Mouse (Mus musculus) embryonic facial prominence, embryonic 10.5 days (tissue): ENCODE measurements around the gene Ada. TPM values are rescaled to one million over a fixed set of nuclear protein-coding genes. Genes with fewer than 3 reads are reported as not detected.

ENCODE experiments used
- DNase-seq: peaks from one replicate; pipeline ENCODE4 v3.0.0-alpha.2; 2017; ENCODE audit warnings: low spot score
- H3K27ac ChIP-seq: fragments of 300-500 bp; sonication (generic); replicated peaks from 2 replicates; pipeline ENCODE4 v1.5.1; 2016; ENCODE audit warnings: mild to moderate bottlenecking
- H3K27me3 ChIP-seq: fragments of 300-500 bp; sonication (generic); replicated peaks from 2 replicates; pipeline ENCODE4 v1.6.1; 2016; ENCODE audit warnings: low read depth, mild to moderate bottlenecking; ENCODE audit not compliant: poor library complexity, severe bottlenecking
- H3K36me3 ChIP-seq: fragments of 300-500 bp; sonication (generic); replicated peaks from 2 replicates; pipeline ENCODE4 v1.6.1; 2016; ENCODE audit warnings: mild to moderate bottlenecking, moderate library complexity
- H3K4me1 ChIP-seq: fragments of 300-500 bp; sonication (generic); 2 replicates; pipeline ENCODE4 v1.6.1; 2016
- H3K4me3 ChIP-seq: fragments of 300-500 bp; sonication (generic); 2 replicates; pipeline ENCODE4 v1.5.1; 2016; ENCODE audit warnings: mild to moderate bottlenecking, moderate library complexity
- H3K9me3 ChIP-seq: fragments of 300-500 bp; sonication (generic); 2 replicates; pipeline ENCODE4 v1.6.1; 2016; ENCODE audit warnings: mild to moderate bottlenecking
- WGBS: fragments of 180-500 bp; shearing (Covaris S2); methylation state at CpG from one replicate; pipeline ENCODE4 v1.1.7; 2016; 5-methylcytosine and 5-hydroxymethylcytosine counted together
- polyA plus RNA-seq: library from polyadenylated mRNA; unstranded; fragments of >200 nt; fragmentation: Nextera tagmentation; extraction: Ambion mirVana; gene quantifications from 2 replicates; pipeline ENCODE4 v1.2.1, GENCODE M21; 2016

Ada gene
- polyA plus RNA-seq: 9.7 and 11.1 TPM in 2 replicates

DNA sequence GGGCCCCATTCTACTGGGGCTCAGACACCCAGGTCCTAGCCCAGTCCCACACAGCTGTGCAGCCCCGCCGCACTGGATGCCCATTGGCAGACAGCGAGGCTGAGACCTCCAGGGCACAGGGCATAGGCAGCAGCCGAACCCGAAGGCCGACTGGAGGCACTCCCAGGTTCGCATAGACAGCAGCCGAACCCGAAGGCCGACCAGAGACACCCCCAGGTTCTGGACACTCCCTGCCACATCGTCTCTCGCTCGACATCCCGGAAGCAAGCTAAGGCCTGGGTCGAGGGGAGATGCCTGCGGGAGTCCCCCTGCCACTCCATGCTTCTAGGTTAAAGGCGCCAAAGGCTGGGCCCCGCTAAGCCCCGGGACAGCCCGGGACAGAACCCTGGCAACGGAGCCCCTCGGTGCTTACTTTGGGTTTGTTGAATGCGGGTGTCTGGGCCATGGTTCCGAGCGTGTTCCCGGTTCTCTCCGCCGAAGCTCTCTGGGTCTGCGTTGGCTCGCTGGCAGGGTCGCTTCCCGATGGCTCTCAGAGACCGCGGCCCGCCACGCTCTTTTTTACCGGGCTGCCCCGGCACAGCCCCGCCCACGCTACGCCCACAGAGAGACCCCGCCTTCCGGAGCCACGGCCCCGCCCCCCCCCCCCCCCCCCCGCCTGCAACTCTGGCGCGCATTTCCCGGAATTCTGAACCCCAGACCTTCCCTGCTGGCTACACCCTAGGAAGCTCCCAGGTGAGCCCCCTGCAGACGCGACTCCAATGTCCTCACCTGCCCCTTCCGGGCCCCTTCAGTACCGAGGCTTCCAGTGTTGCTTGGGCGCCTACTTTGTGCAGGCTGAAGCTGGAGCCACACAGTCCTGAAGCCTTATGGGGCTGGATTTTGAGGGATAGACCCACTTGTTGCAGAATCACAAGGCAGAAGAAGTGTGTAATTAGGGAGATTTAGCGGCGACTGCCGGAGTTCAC lies at the start of gene Ada:
Ada (minus strand) TSS at position 593 of the 965 bp plus-strand sequence.
- H3K27me3 ChIP-seq: peaks cover 59% of the 10 kb centered on the region
- DNase-seq: peak; percentile 84
- peaks cover 33% of the 10 kb centered on the region for H3K4me1 ChIP-seq
- peak within 1 kb of the TSS; percentile 76 for H3K27ac ChIP-seq
- peak within 1 kb of the TSS; percentile 75 for H3K4me3 ChIP-seq
- WGBS: under 1% methylated on average over 57 of the region's 57 CpGs
- no peaks in the 10 kb centered on the region for H3K36me3 ChIP-seq
- H3K9me3 ChIP-seq: no peaks in the 10 kb centered on the region

DNA sequence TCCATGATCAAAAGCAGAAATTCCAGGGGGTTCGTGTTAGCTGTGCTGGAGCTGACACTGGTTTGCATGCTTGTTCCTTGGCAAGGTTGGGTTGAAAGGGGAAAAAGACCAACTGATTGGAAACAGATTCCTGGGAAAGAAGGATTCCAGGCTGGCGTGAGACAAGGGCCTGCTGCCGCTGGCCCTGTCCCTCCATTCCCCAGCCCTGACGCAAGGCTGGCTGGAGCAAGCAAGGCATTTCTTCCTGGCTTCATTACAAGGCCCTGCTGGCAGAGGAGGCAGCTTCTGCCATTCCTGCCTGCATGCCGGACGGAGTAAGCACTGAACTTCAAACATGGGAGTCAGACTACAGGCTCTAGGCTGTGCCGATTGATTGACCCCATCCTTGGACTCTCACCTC lies 48.4 kb upstream of the Ada start:
- Histone ChIP-seq H3K27ac (no peak overlapping the region), H3K4me1 (peaks cover 10% of the 10 kb centered on the region; the same call in 1 of the 2 replicates), H3K4me3 (no peak overlapping the region), H3K27me3 (no peaks in the 10 kb centered on the region), H3K36me3 (no peaks in the 10 kb centered on the region), H3K9me3 (no peaks in the 10 kb centered on the region; the same call in 1 of the 2 replicates)
- DNase-seq: peak; percentile 19
- WGBS: 60% methylated on average over 7 of the region's 7 CpGs

DNA sequence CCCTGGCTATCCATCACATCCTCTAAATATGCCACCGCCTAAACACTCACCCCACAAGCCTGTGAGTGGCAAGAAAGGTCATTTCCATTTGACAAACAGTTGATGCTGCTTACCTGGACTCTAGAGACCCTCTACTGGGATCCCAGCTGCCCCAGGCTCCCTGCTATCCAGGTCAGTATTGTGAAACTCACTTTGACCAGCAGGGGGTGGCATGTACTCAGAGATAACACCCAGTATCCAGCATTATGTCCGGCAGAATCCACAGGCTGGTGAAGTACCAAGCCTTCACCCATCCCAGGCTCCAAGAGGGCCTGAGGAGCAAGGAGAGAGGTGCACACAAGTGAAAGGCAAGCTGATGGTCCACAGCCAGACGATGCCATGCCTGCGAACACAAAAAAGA lies 38.4 kb upstream of the Ada start:
- 78% methylated on average over 4 of the region's 4 CpGs for WGBS
- no peaks in the 10 kb centered on the region for H3K9me3 ChIP-seq
- no peak overlapping the region for H3K4me3 ChIP-seq
- no peaks in the 10 kb centered on the region for H3K36me3 ChIP-seq
- no peak overlapping the region for H3K27ac ChIP-seq
- peak; percentile 56 for DNase-seq
- no peaks in the 10 kb centered on the region for H3K27me3 ChIP-seq
- no peaks in the 10 kb centered on the region for H3K4me1 ChIP-seq

DNA sequence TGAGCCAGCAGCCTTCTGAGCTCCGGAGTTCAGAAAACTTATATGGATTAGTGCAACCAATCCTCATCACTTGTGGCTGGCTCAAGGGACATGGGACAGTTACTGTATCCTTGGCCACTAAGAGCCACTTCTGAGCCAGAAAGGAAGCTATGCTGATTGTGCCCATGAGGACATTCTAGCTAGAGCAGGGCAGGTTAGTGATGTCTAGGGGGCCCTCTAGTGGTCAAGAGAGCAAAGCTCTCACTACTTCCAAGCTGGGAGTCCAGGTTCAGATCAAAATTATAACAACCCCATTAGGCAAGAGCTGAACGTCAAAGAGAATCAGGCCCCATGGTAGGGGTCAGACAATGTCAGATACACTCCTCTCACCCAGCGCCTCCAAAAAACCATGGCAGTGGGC lies 37.7 kb upstream of the Ada start:
- H3K4me3 ChIP-seq: no peak overlapping the region
- 54% methylated on average over 3 of the region's 3 CpGs for WGBS

DNA sequence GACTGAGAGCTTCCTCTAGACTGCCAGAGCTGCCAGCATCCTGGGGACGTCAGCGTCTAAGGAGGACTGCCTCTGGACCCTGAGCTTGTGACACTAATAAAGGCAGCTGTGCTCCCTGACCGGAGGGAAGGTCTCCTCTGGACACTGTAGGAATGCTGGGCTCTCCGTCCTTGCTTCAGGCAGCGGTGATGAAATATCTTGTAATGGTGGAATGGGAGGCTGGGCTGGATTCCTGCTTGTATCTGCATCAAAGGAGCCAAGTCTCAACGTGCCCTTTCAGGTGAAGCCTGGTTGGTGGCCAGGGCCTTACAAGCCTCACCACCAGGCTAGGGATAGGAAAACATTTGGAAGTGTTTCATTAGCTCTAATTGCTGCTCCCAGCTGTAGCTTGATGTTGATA lies 37.0 kb upstream of the Ada start:
- Histone ChIP-seq H3K9me3 (no peaks in the 10 kb centered on the region), H3K4me1 (no peaks in the 10 kb centered on the region), H3K27ac (no peak overlapping the region), H3K36me3 (no peaks in the 10 kb centered on the region), H3K27me3 (no peaks in the 10 kb centered on the region), H3K4me3 (no peak overlapping the region)
- no peak for DNase-seq
- 88% methylated on average over 6 of the region's 6 CpGs for WGBS

More for the DNA sequence above, 37.7 kb upstream of the Ada start:
- H3K36me3 ChIP-seq: no peaks in the 10 kb centered on the region
- DNase-seq: peak; percentile 53
- H3K9me3 ChIP-seq: no peaks in the 10 kb centered on the region
- no peaks in the 10 kb centered on the region for H3K4me1 ChIP-seq
- no peak overlapping the region for H3K27ac ChIP-seq
- H3K27me3 ChIP-seq: no peaks in the 10 kb centered on the region

DNA sequence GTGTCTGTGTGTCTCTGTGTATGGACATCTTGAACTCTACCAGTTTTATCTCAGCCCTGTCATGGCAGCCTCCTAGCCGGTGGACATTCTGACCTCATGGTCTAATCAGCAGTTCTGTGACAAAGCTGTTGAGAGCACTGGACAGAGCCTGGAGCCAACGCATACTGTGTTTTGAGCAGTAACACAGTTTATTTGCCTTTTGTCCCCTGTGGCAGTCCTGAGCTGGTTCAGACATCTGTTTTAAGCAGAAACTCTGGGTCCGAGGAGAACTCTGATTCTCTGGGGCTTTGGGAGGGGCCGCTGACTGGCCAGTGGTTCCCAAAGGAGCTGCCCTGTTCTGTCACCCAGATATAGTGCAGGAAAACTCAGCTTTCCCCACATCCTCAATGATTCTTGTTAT lies 33.9 kb upstream of the Ada start:
- WGBS: 76% methylated on average over 4 of the region's 4 CpGs
- Histone ChIP-seq H3K27me3 (peaks cover 18% of the 10 kb centered on the region), H3K4me1 (no peaks in the 10 kb centered on the region)

DNA sequence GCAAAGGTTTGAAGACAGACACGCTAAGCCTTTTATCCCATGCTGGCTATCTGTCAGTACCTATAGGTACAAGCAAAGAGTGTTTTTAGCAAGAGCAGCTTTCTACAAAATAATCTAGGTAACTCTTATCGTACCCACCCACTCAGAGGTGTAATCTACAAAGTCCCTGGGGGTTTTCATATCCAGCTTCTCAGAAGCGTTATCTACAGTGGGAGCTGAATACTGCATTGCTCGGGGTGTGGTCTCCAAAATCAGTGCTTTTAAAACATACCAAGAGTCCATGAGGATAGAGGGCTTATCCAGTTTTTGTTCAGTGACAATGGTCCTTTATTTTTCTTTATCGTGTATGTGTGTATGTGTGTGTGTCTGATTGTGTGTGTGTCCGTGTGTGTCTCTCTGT lies 33.3 kb upstream of the Ada start:
- Histone ChIP-seq H3K36me3 (no peaks in the 10 kb centered on the region), H3K27ac (no peak overlapping the region), H3K9me3 (no peaks in the 10 kb centered on the region), H3K4me3 (no peak overlapping the region), H3K27me3 (peaks cover 23% of the 10 kb centered on the region), H3K4me1 (no peaks in the 10 kb centered on the region)
- 89% methylated on average over 6 of the region's 6 CpGs for WGBS
- DNase-seq: no peak

More for the DNA sequence above, 33.9 kb upstream of the Ada start:
- DNase-seq: no peak
- Histone ChIP-seq H3K27ac (no peak overlapping the region), H3K36me3 (no peaks in the 10 kb centered on the region), H3K9me3 (no peaks in the 10 kb centered on the region), H3K4me3 (no peak overlapping the region)

DNA sequence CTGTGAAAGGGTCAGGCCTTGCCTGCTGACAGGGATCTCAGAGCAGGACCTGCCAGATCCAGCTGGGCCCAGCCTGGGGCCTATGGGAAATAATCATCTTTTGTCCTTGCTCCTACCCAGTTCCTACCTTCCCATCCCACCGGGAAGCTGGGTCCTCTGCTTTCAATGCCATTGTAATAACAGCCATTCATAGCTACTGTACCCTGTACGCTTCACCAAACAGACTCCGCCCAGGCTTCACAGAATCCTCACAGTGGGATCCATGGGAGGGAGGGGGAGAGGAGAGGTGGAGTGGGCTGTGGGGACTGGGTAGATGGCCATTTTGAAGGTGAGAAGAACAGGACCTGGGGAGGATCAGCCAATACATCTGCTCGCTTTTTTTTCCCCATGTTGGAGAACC lies 28.9 kb upstream of the Ada start:
- Histone ChIP-seq H3K36me3 (no peaks in the 10 kb centered on the region), H3K27me3 (peaks cover 58% of the 10 kb centered on the region), H3K9me3 (no peaks in the 10 kb centered on the region), H3K4me1 (0 out of 2 replicates have a peak, but pooled peaks cover 3% of the 10 kb centered on the region), H3K4me3 (no peak overlapping the region), H3K27ac (no peak overlapping the region)
- WGBS: 64% methylated on average over 4 of the region's 4 CpGs
- DNase-seq: no peak

DNA sequence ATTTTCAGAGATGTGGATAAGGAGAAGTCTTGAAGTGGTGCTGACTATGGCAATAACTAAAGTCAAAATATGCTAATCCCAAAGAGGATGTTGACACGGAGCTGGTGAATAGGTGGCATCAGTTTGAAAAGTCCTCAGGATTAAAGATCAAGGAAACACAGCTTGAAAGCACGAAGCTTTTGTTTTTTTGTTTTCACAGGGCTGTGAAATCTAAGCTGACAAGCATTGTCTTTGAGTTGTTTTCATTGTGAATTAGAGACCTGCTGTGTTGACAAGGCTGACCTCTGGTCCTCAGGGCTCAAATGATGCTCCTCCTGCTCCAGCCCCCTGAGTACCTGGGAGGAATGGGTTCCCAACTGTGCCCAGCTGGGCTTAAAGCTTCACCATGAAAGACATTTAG lies 27.0 kb upstream of the Ada start:
- no peak overlapping the region for H3K4me3 ChIP-seq
- peaks cover 66% of the 10 kb centered on the region for H3K27me3 ChIP-seq
- DNase-seq: no peak
- no peak overlapping the region for H3K27ac ChIP-seq
- H3K36me3 ChIP-seq: no peaks in the 10 kb centered on the region
- no peaks in the 10 kb centered on the region for H3K9me3 ChIP-seq
- under 1% methylated on average over 2 of the region's 2 CpGs for WGBS
- H3K4me1 ChIP-seq: 0 out of 2 replicates have a peak, but pooled peaks cover 3% of the 10 kb centered on the region

DNA sequence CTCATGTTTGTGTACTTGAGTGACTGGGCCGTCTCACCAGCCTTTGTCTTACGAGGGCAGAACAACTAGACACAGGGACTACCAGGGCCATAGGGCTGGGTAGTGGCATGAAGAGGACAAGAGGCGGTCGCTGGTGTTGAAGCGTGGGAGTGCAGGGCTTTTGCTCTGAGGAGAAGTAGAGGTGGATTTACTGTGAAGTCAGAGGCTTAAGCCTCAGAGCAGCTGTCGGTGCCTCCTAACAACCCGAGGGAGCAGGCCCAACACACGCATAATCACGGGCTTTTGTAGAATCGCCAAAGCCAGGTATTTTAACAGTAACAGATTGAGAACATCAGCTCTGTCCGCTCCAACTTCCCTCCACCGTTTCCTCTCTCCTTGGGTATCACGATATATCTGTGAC lies 26.6 kb upstream of the Ada start:
- 16% methylated on average over 13 of the region's 13 CpGs for WGBS
- Histone ChIP-seq H3K4me1 (0 out of 2 replicates have a peak, but pooled peaks cover 3% of the 10 kb centered on the region), H3K9me3 (no peaks in the 10 kb centered on the region), H3K27me3 (peaks cover 68% of the 10 kb centered on the region), H3K36me3 (no peaks in the 10 kb centered on the region), H3K4me3 (no peak overlapping the region), H3K27ac (no peak overlapping the region)
- DNase-seq: no peak

DNA sequence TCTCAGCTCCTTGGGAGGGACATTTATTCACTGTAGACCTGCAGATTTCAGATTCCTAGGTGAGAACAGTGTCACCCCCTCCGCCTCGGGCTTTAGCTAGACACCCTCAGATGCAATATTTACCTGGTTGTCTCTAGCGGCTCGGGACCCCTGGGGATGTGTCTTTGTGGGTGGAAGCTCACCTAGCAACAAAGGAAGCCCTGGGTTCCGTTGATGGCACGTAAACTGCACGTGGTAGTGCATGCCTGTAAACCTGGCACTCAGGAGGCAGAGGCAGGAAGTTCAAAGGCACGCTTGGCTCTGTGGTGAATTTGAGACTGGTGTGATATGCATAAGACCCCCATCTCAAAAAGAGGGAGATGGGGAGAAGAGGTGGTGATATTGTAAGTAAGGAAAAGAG lies 20.7 kb upstream of the Ada start:
- no peaks in the 10 kb centered on the region for H3K9me3 ChIP-seq
- H3K27me3 ChIP-seq: peaks cover 31% of the 10 kb centered on the region
- 86% methylated on average over 8 of the region's 8 CpGs for WGBS
- no peak for DNase-seq
- H3K4me3 ChIP-seq: no peak overlapping the region
- H3K36me3 ChIP-seq: no peaks in the 10 kb centered on the region
- H3K27ac ChIP-seq: no peak overlapping the region
- no peaks in the 10 kb centered on the region for H3K4me1 ChIP-seq

DNA sequence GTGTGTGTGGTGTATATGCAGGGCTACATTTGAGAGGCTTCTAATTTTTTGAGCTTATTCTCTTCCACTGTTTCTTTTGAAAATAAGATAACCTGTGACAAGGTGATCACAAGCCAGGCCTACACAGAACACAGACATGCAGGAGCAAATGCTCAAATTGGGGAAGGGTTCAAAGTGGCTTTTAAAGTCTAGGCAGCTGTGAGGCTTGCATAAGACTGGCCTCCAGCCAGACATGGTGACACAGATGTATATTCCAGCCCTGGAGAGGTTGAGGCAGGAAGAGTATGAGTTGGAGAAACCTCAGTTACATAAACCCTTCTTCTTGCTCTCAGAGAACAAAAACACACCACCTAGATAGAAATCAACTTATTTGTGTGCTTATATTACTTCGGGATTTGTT lies 16.9 kb upstream of the Ada start:
- Histone ChIP-seq H3K4me1 (peaks cover 11% of the 10 kb centered on the region), H3K36me3 (no peaks in the 10 kb centered on the region), H3K27me3 (peaks cover 11% of the 10 kb centered on the region; the same call in 1 of the 2 replicates), H3K27ac (no peak overlapping the region), H3K4me3 (no peak overlapping the region), H3K9me3 (no peaks in the 10 kb centered on the region)
- DNase-seq: no peak
- 67% methylated on average over 1 of the region's 1 CpGs for WGBS

DNA sequence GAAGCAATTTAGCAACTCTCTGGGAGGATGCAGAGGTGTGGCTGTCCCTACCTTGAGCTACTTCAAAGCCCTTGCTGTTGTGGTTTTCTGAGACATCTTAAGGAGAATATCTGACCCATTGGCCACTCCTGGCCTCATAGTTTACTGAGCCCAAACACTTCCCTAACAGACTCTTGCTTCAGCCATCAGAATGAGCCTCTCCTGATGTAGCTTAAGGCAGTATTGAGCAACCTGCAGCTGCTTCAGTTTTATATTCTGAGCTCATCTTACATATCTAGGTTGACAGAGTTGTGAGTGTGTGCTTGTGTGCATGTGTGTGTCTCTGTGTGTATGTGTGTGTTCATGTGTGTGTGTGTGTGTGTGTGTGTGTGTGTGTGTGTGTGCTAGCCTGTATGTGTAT lies 16.2 kb upstream of the Ada start:
- no peak overlapping the region for H3K4me3 ChIP-seq
- H3K4me1 ChIP-seq: peaks cover 11% of the 10 kb centered on the region
- H3K36me3 ChIP-seq: no peaks in the 10 kb centered on the region
- no peaks in the 10 kb centered on the region for H3K9me3 ChIP-seq
- no peak overlapping the region for H3K27ac ChIP-seq
- peaks cover 8% of the 10 kb centered on the region; the same call in 1 of the 2 replicates for H3K27me3 ChIP-seq
- no peak for DNase-seq
